Mouse (Mus musculus): ENCODE data around the gene Cd82. TPM values are rescaled to one million over a fixed set of nuclear protein-coding genes. Genes with fewer than 3 reads are reported as not detected.

Gene Cd82
- total RNA-seq, 2 experiments from 2014 or later, result 11.9 to 12.6 TPM

DNA sequence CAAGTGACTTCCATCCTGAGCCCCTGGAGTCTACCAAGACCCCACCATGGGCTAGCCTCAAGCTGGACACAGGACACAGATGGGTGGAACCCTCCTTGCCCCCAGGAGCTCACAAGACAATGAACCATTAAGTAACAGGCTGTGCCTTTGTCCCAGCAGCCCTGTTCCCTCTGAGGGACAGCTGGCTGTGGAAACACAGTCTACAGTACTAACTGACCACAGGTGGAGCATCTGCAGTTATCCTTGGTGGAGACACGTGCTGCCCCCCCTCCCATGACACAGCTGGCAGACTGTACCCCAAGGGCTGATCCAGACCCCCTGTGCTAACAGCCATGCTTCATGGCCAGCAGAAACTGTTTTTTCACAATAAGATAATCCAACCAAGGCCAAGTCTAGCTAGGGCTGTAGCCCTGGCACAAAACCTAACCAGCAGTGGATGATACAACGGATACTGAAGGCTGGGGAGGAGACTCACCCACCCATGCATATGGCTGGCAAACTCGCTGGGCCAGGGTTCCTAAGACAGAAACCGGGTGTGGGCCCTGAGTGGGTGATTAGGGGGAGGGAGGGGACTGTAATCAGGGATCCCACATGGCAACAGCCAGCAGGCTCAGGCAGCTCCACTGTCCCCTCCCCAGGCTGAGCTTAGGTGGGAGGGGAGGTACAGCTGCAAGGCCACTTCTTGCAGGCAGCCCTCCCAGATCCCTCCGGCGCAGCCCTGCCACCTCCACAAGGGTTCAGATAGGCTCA is 15.3 kb downstream of the Cd82 start:
- intact Hi-C loops (cut with DNase I), result no loop called here
- no peak for DNase-seq (ENCODE audit: low spot score)

DNA sequence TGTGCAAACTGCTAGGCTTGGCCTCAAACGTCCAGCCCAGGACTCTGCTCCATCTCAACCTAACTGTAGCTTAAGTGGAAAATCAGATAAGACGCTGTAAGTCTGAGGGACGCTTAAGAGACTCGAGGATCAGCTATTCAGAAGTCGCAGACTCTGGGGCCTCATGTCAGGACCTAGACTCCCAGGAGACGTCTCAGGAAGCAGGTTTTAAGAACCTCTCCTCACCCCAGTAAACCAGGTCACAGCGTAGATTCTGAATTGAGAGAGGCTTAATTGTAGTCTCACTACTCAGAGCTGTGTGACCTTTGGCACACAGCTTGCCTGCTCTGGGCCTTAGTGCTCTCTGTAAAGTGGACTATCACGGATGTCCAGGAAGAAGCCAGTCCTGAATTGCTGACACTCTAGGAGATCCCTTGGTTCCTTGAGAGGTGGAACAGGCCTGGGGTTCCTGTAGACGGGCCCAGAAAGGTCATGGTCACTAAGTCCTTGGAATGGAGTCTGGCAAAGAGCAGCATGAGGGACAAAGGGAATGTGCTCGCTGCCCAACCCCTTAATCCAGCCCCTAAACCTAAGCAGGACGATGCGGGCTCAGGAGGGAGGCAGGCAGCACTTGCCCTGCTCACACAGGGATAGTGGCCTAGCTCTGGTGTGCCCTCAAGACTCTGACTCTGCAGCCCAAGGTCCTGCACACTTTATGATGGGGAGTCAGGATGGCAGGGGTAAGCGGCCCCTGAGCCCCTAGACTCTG is 16.2 kb downstream of the Cd82 start:
- DNase-seq (ENCODE audit: low spot score), result no peak
- intact Hi-C loops (cut with DNase I), result no loop called here

DNA sequence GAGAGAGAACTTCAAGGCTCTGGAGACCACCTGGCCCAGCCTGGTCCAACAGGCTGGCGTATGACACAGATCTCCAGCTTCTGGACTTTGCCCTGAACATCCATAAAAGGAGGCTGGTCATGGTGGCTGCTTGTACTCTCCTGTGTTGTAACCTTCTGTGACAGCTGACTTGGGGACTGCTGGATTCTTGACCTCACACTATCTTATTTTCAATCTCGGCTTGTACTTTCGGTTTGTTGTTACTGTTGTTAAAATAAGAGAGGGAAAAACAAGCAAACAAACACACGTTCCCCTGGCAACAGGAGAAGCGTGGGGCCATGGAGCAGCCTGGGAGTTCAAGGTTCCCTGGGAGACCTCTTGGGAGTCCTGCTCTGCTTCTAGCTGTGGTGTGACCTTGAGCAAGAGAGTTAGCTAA is 17.7 kb downstream of the Cd82 start:
- intact Hi-C loops (cut with DNase I), result no loop called here

DNA sequence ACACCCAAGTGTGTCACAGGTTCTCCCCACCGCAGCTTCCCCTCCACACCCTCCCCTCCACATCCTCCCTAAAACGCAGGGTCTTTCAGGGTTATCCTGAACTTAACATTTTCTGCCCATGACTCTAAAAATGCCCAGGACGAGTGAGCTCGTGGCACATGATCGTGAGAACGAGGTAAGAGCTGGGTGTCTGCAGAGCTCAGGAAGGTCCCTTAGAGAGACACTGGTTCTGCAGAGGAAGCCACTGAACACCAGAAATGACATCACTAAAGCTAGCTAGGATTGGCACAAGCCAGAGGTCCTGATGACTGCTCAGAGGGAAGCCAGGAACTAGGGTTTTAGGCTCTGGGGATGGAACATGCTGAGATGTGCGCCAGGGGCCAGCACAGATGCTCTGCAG is 18.7 kb downstream of the Cd82 start:
- intact Hi-C loops (cut with DNase I), result no loop called here
- no peak for DNase-seq (ENCODE audit: low spot score)

More for the DNA sequence above, 17.7 kb downstream of the Cd82 start:
- DNase-seq (ENCODE audit: low spot score), result no peak

DNA sequence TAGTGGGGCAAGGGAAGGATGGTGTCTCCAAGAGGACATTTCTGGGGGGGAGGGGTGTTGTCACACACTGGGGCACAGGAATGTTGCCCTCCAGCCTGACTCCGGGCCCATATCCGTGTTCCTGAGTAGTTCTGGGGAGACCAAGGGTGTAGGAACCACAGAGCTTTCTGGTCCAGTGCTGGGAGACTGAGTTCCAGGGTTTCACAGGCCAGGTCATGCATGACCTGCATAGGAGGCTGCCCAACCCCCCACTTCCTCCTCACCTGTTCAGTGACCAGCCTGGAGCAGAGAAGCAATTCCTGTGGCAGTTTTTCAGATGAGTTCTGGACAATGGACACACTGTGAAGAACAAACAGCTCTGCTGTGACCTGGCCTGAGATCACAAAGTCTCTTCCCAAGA is 19.8 kb downstream of the Cd82 start:
- DNase-seq (ENCODE audit: low spot score), result no peak
- intact Hi-C loops (cut with DNase I), result no loop called here

DNA sequence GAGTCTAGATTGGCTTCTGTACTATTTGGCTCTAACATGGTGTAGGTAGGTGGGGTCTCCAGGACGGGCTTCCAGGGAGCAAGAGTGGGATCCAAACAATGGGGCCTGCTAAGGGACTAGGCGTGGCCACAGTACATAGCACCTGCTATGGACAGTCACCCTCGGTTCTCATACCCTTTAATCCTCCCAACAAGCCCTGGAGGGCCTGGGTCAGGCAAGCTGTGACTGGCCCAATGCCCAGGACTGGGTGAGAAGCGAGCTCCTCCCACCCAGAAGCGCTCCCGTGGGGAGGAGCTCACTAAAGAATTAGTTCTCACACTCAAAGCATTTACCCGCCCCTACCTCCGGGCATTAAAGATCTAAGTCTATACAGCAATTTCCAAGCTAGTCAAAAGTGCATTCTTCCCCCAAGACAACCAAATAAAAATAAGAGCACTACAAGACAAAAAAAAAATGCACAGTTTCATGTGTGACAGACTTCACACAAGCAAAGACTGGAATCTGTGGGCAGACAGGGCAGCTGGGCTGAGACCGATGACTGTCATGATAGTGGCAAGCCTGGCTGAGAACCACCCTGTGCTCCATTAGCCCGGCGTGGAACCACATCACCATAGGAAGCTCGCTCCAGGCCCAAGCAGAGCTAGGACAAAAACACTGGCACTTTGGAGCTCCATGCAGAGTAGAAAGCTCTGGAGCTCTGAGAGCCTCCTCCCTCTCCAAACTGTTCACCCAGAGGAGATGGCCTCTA is 23.0 kb downstream of the Cd82 start:
- DNase-seq (ENCODE audit: low spot score), result no peak
- intact Hi-C loops (cut with DNase I), result no loop called here

DNA sequence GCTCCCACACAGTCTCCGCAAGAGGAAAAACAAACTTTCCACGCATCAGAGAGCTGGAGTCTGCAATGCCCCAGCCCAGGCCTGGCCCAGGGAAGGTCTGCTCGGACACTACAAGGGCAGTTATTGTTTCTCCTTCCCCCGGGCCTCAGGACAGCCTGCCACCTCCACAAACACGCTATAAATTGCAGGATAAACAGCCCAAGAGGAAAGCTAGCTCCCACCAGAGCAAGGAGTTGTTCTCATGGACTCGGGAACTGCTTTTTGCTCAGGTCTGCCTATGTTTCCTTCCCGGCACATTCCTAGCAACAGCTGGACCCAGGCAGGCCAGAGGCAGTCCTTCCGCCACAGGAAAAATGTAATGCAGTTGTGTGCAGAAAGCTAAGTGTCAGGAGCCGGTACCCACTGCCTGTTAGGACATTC is 23.6 kb downstream of the Cd82 start:
- intact Hi-C loops (cut with DNase I), result no loop called here
- DNase-seq (ENCODE audit: low spot score), result no peak

DNA sequence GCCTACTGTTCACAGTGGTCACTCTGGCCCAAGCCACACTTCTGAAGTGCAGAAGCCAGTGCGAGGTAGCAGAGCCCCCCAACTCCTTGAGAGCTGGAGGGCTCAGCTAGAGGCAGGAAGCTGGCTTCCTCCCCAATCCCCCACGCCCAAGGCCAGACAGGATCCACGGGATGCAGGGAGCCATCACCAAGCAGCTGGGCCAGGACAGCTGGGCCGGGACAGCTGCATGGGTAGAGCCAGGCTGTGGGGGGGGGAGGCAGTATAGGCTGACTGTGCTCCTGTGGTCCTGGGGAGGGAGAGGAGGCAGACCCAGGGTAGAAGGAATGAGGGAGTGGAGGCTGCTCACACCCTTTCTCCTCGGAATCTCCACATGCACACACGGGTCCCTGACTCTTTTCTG is 24.6 kb downstream of the Cd82 start:
- DNase-seq (ENCODE audit: low spot score), result no peak
- intact Hi-C loops (cut with DNase I), result no loop called here

DNA sequence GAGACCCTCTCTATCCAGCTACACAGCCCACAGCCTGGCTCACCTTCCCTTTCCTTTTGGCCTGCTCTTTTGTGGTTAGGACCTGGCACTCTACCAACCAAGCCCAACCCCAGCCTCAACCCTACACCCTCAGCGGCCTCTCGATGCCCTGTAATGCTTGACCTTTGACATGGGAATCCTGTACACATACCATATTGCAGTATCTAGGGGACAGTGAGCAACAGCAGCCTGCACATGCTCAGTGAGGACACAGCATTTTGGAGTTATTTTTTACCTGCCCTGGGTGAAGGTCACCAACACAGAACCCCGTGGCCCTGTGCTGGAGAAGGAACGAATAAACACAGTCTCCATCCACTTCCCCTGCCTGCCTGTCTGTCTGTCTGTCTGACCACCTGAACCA is 27.4 kb downstream of the Cd82 start:
- intact Hi-C loops (cut with DNase I), result no loop called here
- no peak for DNase-seq (ENCODE audit: low spot score)

DNA sequence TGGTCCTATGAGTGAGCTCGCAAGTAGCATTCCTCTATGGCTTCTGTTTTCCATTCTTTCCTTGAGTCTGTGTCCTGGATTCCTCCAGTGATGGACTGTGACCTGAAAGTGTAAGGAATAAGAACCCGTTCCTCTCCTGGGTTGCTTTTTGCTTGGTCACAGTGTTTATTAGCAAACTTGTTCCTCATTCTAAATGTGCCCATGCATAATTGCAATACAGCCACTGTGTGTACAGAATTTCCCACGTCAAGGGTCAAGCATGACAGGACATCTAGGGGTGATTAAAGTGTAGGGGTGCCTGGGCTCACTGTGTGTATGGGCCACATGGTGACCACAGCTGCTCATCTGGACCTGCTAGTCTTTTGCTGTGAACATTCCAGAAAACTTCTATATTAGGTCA is 28.0 kb downstream of the Cd82 start:
- DNase-seq (ENCODE audit: low spot score), result no peak
- intact Hi-C loops (cut with DNase I), result no loop called here

DNA sequence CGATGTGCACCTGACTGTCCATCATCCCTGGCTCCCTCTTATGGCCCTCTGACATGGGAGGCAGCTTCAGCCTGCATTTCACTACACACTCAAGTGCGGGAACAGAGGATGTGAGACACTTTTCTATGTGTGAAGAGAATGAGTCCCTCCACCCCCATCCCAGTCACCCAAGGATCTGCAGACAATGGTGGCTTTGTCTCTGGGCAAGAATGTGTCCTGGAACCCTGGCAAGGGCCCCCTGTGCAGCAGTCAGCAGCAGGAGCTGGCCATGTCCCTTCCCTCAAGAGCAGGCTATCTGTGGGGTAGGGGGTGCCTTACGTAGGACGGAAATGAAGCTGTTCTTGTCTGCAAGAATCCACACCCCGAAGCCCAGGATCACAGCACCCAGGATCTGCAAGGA is 29.4 kb downstream of the Cd82 start:
- intact Hi-C loops (cut with DNase I), result no loop called here
- DNase-seq (ENCODE audit: low spot score), result no peak

DNA sequence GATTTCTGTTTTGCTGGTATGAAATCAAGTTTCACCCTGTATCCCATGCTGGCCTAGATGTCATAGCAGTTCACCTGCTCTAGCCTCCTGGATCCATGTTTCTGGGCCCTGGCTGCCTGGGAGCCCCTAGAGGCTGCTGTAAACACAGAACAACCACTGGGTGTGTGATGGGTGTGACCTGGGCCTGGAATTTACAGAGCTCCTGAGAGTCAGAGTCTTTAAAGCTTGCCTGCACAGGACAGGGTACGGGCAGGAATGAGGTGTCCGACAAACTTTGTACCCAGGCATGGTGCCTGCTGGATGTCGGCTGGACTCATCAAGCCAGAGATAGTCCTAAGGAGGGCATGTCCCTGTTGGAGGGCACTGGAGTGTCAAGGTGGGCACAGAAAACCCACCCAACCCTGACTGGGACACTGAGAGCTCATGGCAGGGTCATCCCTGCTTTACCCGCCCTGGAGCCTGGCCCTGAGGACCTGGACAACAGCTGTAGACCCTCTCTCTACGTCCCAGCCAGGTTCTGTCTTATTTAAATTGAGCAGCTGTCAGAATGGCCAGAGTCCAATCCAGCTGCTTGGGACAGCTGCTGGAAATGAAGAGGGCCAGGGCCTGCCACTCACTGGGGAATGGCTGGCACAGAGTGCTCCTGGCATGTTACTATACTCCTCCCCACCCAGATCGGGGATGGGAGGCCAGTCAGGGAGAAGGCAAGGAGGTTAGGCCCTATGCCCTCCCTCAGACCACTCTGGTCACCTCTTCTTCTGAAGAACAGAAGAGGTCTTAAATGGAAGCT is 30.1 kb downstream of the Cd82 start:
- intact Hi-C loops (cut with DNase I), result no loop called here
- DNase-seq (ENCODE audit: low spot score), result no peak

DNA sequence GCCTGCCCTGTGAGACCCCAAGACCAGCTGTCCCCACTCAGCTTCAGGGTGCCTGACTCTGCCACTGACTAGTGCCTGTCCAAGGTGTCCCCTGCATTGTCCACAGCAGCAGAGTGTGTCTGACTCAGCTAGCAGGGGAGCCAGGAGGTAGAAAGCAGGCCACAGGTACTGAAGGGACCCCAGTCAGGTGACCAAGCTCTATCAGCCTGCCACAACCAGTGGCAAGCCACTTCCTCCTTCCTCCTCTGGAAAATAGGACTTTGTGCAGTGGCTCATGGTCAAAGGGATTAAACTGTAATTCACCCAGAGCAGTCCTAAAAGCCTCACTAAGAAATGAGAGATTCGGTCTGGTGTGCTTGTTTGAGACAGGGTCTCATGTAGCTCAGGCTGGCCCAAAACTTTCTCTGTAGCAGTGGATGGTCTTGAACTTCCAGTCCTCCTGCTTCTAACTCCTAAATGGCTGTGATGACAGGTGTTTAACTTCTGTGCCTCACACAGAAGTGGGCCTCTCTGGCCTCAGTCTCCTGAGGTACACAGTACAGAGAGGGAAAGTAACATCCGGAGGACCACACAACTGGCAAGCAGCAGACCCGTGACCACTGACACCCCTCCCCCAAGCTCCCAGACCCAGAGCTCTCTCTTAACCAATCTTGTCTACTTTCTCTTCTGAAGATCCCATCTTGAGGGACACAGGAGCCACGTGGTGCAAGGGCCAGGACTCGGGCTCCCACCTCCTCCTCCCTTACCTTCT is 31.2 kb downstream of the Cd82 start:
- intact Hi-C loops (cut with DNase I), result no loop called here
- DNase-seq (ENCODE audit: low spot score), result no peak

DNA sequence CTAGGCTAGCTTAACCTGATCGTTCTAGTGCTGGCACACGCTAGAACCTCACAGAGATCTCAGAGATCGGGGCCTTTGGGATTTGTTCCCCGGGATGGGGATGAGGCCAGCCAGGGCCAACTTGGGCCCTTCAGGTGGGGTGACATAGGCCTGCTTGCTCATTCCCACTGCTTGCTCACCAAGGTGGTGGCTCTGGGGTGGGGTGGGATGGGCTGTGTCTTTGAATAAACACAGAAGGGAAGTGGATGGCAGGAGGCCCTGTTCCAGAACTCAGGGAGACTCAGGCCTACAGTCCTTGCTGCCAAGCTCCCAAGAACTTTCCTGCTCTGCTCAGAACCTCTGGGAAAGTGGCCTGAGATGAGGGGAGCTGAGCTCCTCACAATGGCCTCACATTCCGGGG is 31.9 kb downstream of the Cd82 start:
- no peak for DNase-seq (ENCODE audit: low spot score)
- intact Hi-C loops (cut with DNase I), result no loop called here

DNA sequence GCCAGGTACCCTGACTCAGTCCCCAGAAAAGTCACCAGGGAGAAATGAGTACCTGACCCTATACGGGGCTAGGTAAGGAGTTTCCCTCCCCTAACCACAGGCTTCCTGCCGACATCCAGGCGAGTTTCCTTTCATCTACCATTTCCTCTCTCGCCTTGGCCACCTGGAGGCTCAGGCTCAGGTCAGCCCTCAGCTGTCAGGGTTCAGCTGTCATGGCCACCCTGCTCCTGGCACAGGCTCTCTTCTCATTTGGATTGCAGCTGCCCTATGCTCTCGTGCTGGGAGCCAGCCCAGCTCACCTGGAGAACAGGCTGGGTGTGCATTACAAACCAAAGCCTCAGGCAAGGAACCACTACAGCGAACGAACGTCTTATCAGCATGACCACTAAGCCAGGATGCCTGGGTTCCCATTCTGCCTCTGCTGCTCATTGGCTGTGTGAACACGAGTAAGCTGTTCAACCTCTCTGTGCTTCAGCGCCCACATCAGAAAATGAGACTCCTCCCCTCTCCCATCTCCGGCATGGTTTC is 34.9 kb downstream of the Cd82 start:
- intact Hi-C loops (cut with DNase I), result no loop called here
- no peak for DNase-seq (ENCODE audit: low spot score)

DNA sequence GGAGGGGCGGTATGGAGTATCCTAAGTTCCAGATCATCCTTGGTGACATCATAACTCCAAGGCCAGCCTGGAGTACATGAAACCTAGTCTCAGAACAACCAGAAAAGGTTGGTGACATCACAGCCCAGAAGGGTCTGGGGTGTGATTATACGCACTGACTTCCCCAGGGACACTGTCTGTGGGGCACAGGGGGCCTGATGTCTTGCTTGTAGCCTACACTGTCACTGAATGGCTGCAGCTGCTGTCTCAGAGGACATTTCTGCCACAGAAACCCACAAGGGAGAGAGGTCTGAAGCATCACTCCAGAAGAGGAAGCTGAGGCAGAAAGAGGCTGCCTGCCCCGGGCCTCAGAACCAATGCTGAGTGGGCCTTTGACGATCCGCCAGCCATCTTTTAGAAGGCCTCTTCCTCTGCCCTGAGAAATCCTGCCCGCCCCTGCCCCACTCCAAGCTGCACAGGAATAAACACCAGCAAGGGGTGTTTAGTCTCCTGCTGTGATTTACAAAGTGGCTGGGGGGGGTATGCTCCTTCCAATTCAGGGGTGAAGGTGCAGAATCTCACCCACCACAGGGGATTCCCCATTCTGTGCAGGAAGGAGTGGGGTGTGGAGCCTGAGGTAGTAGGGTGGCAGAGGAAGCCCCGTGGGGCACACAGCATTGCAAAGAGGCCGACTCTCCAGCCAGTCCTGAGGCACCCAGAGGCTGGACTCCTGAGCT is 35.8 kb downstream of the Cd82 start:
- DNase-seq (ENCODE audit: low spot score), result no peak
- intact Hi-C loops (cut with DNase I), result no loop called here

DNA sequence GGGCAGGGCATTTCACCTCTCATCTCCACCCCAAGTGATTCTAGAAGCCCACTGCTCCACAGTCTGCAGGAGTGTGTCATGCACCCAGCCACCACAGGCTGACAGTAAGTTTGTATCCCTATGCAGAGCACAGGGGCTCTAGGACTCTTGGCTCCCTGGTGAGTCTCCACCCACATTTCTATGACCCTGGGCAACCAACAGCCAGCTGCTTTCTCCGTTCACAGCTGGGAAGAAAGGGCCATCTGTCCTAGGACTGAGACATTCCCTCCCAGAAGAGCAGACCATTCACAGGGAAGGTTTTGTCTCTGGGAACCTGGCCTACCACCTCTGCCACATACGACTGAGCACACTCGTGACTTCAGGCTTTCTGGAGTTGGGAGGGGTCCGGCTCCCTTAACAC is 37.1 kb downstream of the Cd82 start:
- DNase-seq (ENCODE audit: low spot score), result no peak
- intact Hi-C loops (cut with DNase I), result no loop called here

DNA sequence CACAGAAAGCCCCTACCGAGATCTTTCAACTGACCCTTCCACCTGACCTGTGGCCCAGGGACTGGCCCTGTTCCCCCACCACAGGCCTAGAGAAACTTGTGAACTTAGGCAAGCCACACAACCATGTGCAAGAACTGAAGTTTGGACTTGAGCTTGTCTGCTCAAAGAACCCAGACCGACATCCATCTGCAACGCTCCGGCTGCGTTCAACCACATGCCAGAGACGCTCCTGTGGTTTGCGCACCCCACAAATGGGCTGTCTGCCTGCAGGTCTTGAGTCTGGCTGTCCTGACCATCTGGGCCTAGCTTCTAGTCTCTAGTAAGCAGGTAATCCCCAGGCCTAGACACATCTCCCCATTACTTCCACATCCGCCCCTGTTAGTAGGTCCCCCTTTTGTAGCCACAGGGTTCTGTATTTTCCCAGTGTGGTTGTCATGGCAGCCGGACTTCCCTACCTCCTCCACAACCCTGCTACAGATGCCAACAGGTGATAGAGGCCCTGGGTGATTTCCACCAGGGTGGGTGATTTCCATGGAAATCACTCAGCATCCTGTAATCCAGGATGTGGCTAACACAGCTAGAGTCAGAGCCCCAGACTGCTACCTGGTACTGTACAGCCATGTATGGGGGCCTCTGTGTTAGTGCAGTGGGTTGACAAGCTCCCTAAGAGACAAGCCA is 38.5 kb downstream of the Cd82 start:
- intact Hi-C loops (cut with DNase I), result loop anchor here (5.0 kb wide), 1 partner anchor 233 kb away; no protein-coding TSS in a partner anchor
- no peak for DNase-seq (ENCODE audit: low spot score)
